Mouse (Mus musculus): ENCODE results near the gene Dst.

- no peak for TF ChIP-seq CTCF (IDR thresholded peaks at IDR 0.05; ENCODE audit: low read depth, low read length)
- TF ChIP-seq GATA1 (IDR thresholded peaks at IDR 0.05; ENCODE audit: borderline replicate concordance, low read length) = no peak
Observed at GRCm38 (mm10) chr1:34122905-34123304, 214.9 kb downstream of the Dst start.
